Mouse (Mus musculus) heart, adult 2 months (tissue): ENCODE measurements around the gene Fgf12.

ENCODE experiments used
- CTCF ChIP-seq: fragments of 200-600 bp; IDR thresholded peaks from 2 replicates; pipeline ENCODE4 v1.8.1; 2022; ENCODE audit warnings: antibody characterized with exemption, mild to moderate bottlenecking, moderate library complexity
- EP300 ChIP-seq: fragments of 200-500 bp; IDR thresholded peaks from 2 replicates; pipeline ENCODE4 v1.6.1; 2011; ENCODE audit warnings: low read depth, low read length, control low read depth; ENCODE audit not compliant: insufficient read depth
- POLR2A ChIP-seq: fragments of 200-500 bp; IDR thresholded peaks from 2 replicates; pipeline ENCODE4 v1.6.1; 2011; ENCODE audit warnings: mild to moderate bottlenecking, low read depth, low read length, control low read depth; ENCODE audit not compliant: insufficient read depth

DNA sequence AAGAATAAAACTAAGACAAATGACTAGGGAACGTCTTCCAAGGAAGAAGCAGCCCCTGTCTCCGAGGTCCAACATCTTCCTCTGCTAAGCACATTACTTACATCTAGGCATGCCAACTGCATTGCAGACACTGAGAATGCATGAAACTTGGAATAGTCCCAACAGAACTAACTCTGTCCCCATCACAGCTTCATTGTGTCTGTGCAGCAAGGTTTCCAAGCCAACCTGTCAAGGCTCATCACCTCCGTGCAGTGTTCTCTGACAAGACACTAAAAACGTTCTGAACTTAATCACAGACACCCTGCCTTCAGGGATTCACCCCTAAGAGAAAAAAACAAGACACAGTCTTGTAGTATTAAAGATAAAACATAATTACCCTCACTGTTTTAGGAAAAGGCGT is 495.0 kb downstream of the Fgf12 start:
- no peak for TF ChIP-seq CTCF
- TF ChIP-seq POLR2A: no peak
- no peak for TF ChIP-seq EP300
